Mouse (Mus musculus) lung, embryonic 14.5 days (tissue): ENCODE measurements at regions not wholly inside any gene's neighbourhood (a gene's known extent, or its start where the extent isn't known, plus 50 kb on each side); places are given as distances from the start of the nearest gene placed in this dataset.
A peak's percentile ranks its signal among the peaks of the same experiment; 100 is the strongest.

ENCODE experiments used
- ATAC-seq: fragments of 200-750 bp; cut with Nextera tagmentation; 2 replicates; pipeline ENCODE4 v1.8.0; 2017; ENCODE audit warnings: mild to moderate bottlenecking, moderate TSS enrichment, moderate library complexity; ENCODE audit not compliant: insufficient read depth
- DNase-seq: peaks from one replicate; pipeline ENCODE4 v3.0.0-alpha.2; 2015
- H3K27ac ChIP-seq: fragments of 300-500 bp; sonication (generic); 2 replicates; pipeline ENCODE4 v1.5.1; 2014; ENCODE audit warnings: low read depth, mild to moderate bottlenecking, moderate library complexity
- H3K27me3 ChIP-seq: fragments of 300-500 bp; sonication (generic); 2 replicates; pipeline ENCODE4 v1.6.1; 2014; ENCODE audit warnings: low read length, control low read depth; ENCODE audit not compliant: insufficient read depth
- H3K36me3 ChIP-seq: fragments of 300-500 bp; sonication (generic); 2 replicates; pipeline ENCODE4 v1.6.1; 2014; ENCODE audit warnings: control low read depth; ENCODE audit not compliant: insufficient read depth
- H3K4me1 ChIP-seq: fragments of 300-500 bp; sonication (generic); 2 replicates; pipeline ENCODE4 v1.6.1; 2014; ENCODE audit warnings: antibody characterized with exemption, control low read depth; ENCODE audit not compliant: insufficient read depth
- H3K4me2 ChIP-seq: fragments of 300-500 bp; sonication (generic); 2 replicates; pipeline ENCODE4 v1.6.1; 2014; ENCODE audit warnings: mild to moderate bottlenecking
- H3K4me3 ChIP-seq: fragments of 300-500 bp; sonication (generic); 2 replicates; pipeline ENCODE4 v1.5.1; 2014; ENCODE audit warnings: low read depth, low read length
- H3K9ac ChIP-seq: fragments of 300-500 bp; sonication (generic); 2 replicates; pipeline ENCODE4 v1.6.1; 2014
- H3K9me3 ChIP-seq: fragments of 300-500 bp; sonication (generic); 2 replicates; pipeline ENCODE4 v1.6.1; 2016; ENCODE audit warnings: low read depth, low read length, control low read depth
- CTCF ChIP-seq: IDR thresholded peaks from 2 replicates; pipeline ENCODE4 v1.5.1; 2016; ENCODE audit warnings: antibody characterized with exemption, low read depth
- WGBS: fragments of 180-500 bp; shearing (Covaris S2); extraction: QIAGEN DNeasy Blood & Tissue Kit; methylation state at CpG from one replicate; pipeline ENCODE4 v1.1.7; 2014; 5-methylcytosine and 5-hydroxymethylcytosine counted together

- H3K27ac ChIP-seq = no peak overlapping the region
- TF ChIP-seq CTCF = no peak
- no peak overlapping the region for H3K4me3 ChIP-seq
- 41% methylated on average over 4 of the region's 4 CpGs for WGBS
- no peaks in the 10 kb centered on the region for H3K9me3 ChIP-seq
- no peak for ATAC-seq
- no peaks in the 10 kb centered on the region for H3K27me3 ChIP-seq
- no peak overlapping the region for H3K4me2 ChIP-seq
- H3K9ac ChIP-seq = no peak overlapping the region
- peak; percentile 57 for DNase-seq
- H3K4me1 ChIP-seq = no peaks in the 10 kb centered on the region
- H3K36me3 ChIP-seq = no peaks in the 10 kb centered on the region
These were observed 115.4 kb upstream of the Fam92a start for GRCm38 (mm10) chr4:12287079-12287686.

GRCm38 (mm10) chr4:12286391-12286790 is 114.6 kb upstream of the Fam92a start:
- ATAC-seq (no peak), DNase-seq (no peak)
- H3K9ac ChIP-seq = no peak overlapping the region
- H3K4me3 ChIP-seq = no peak overlapping the region
- H3K27ac ChIP-seq = no peak overlapping the region
- 83% methylated on average over 1 of the region's 1 CpGs for WGBS
- H3K9me3 ChIP-seq = no peaks in the 10 kb centered on the region
- H3K36me3 ChIP-seq = no peaks in the 10 kb centered on the region
- no peak for TF ChIP-seq CTCF
- no peaks in the 10 kb centered on the region for H3K27me3 ChIP-seq
- no peaks in the 10 kb centered on the region for H3K4me1 ChIP-seq
- H3K4me2 ChIP-seq = no peak overlapping the region

GRCm38 (mm10) chr4:12285983-12286382 is 114.2 kb upstream of the Fam92a start:
- H3K4me2 ChIP-seq = no peak overlapping the region
- ATAC-seq (no peak), DNase-seq (no peak)
- H3K27me3 ChIP-seq = no peaks in the 10 kb centered on the region
- no peak for TF ChIP-seq CTCF
- no peak overlapping the region for H3K27ac ChIP-seq
- H3K4me3 ChIP-seq = no peak overlapping the region
- H3K9me3 ChIP-seq = no peaks in the 10 kb centered on the region
- H3K4me1 ChIP-seq = no peaks in the 10 kb centered on the region
- no peaks in the 10 kb centered on the region for H3K36me3 ChIP-seq
- no peak overlapping the region for H3K9ac ChIP-seq

- Histone ChIP-seq H3K4me3 (no peak overlapping the region), H3K36me3 (no peaks in the 10 kb centered on the region), H3K27ac (no peak overlapping the region), H3K27me3 (no peaks in the 10 kb centered on the region), H3K9me3 (no peaks in the 10 kb centered on the region), H3K4me1 (0 out of 2 replicates have a peak, but pooled peaks cover 3% of the 10 kb centered on the region), H3K9ac (no peak overlapping the region), H3K4me2 (no peak overlapping the region)
- ATAC-seq (peak; percentile 93), DNase-seq (peak; percentile 74)
- TF ChIP-seq CTCF = no peak
- WGBS = 51% methylated on average over 3 of the region's 3 CpGs
These were observed 106.1 kb upstream of the Fam92a start for GRCm38 (mm10) chr4:12277949-12278348.

GRCm38 (mm10) chr4:12273369-12273768 is 101.6 kb upstream of the Fam92a start:
- no peaks in the 10 kb centered on the region for H3K27me3 ChIP-seq
- ATAC-seq (no peak), DNase-seq (no peak)
- 0 out of 2 replicates have a peak, but pooled peaks cover 3% of the 10 kb centered on the region for H3K4me1 ChIP-seq
- no peaks in the 10 kb centered on the region for H3K9me3 ChIP-seq
- 75% methylated on average over 6 of the region's 6 CpGs for WGBS
- H3K4me2 ChIP-seq = no peak overlapping the region
- no peak overlapping the region for H3K9ac ChIP-seq
- H3K27ac ChIP-seq = no peak overlapping the region
- TF ChIP-seq CTCF = no peak
- no peaks in the 10 kb centered on the region for H3K36me3 ChIP-seq
- H3K4me3 ChIP-seq = no peak overlapping the region

- Histone ChIP-seq H3K36me3 (no peaks in the 10 kb centered on the region), H3K27me3 (no peaks in the 10 kb centered on the region), H3K4me3 (no peak overlapping the region), H3K9ac (no peak overlapping the region), H3K4me2 (no peak overlapping the region), H3K4me1 (0 out of 2 replicates have a peak, but pooled peaks cover 3% of the 10 kb centered on the region), H3K27ac (no peak overlapping the region), H3K9me3 (no peaks in the 10 kb centered on the region)
- ATAC-seq (no peak), DNase-seq (no peak)
- 73% methylated on average over 6 of the region's 6 CpGs for WGBS
- TF ChIP-seq CTCF = no peak
These were observed 101.1 kb upstream of the Fam92a start for GRCm38 (mm10) chr4:12272914-12273313.

- H3K4me2 ChIP-seq = no peak overlapping the region
- TF ChIP-seq CTCF = no peak
- 68% methylated on average over 6 of the region's 6 CpGs for WGBS
- H3K36me3 ChIP-seq = no peaks in the 10 kb centered on the region
- no peak overlapping the region for H3K27ac ChIP-seq
- no peaks in the 10 kb centered on the region for H3K9me3 ChIP-seq
- no peaks in the 10 kb centered on the region for H3K4me1 ChIP-seq
- H3K27me3 ChIP-seq = no peaks in the 10 kb centered on the region
- no peak for DNase-seq
- ATAC-seq = no peak
- no peak overlapping the region for H3K9ac ChIP-seq
- no peak overlapping the region for H3K4me3 ChIP-seq
These were observed 100.6 kb upstream of the Fam92a start for GRCm38 (mm10) chr4:12272378-12272777.

- Histone ChIP-seq H3K36me3 (no peaks in the 10 kb centered on the region), H3K27ac (no peak overlapping the region), H3K27me3 (no peaks in the 10 kb centered on the region), H3K9me3 (no peaks in the 10 kb centered on the region), H3K4me2 (no peak overlapping the region), H3K4me1 (no peaks in the 10 kb centered on the region), H3K4me3 (no peak overlapping the region), H3K9ac (no peak overlapping the region)
- ATAC-seq = no peak
- DNase-seq = no peak
- no peak for TF ChIP-seq CTCF
These were observed 91.9 kb upstream of the Fam92a start for GRCm38 (mm10) chr4:12263746-12264145.
